Mouse (Mus musculus) heart, adult 2 months (tissue): ENCODE data around the gene 9030612E09Rik. TPM values are rescaled to one million over a fixed set of nuclear protein-coding genes. Genes with fewer than 3 reads are reported as not detected.
A peak's percentile ranks its signal among the peaks of the same experiment; 100 is the strongest.

Source experiments
- DNase-seq, 2 experiments: peaks; one replicate each; pipeline ENCODE4 v3.0.0; 2021
- H3K27ac ChIP-seq: fragments of 200-600 bp; 2 replicates; pipeline ENCODE4 v1.8.1; 2022
- H3K27me3 ChIP-seq: fragments of 200-500 bp; 2 replicates; pipeline ENCODE4 v1.6.1; 2012; ENCODE audit warnings: mild to moderate bottlenecking, low read length, inconsistent platforms, mixed read lengths; ENCODE audit not compliant: control insufficient read depth, insufficient read depth
- H3K36me3 ChIP-seq: fragments of 200-500 bp; 2 replicates; pipeline ENCODE4 v1.6.1; 2012; ENCODE audit warnings: low read length, inconsistent platforms; ENCODE audit not compliant: control insufficient read depth, insufficient read depth
- H3K4me1 ChIP-seq: fragments of 200-500 bp; 2 replicates; pipeline ENCODE4 v1.6.1; 2011; ENCODE audit warnings: low read length; ENCODE audit not compliant: control insufficient read depth, insufficient read depth
- H3K4me3 ChIP-seq: fragments of 200-600 bp; 2 replicates; pipeline ENCODE4 v1.8.1; 2022
- H3K79me2 ChIP-seq: fragments of 200-500 bp; replicated peaks from 2 replicates; pipeline ENCODE4 v1.6.1; 2012; ENCODE audit warnings: mild to moderate bottlenecking, inconsistent platforms, low read length, moderate library complexity, mixed read lengths; ENCODE audit not compliant: control insufficient read depth, insufficient read depth
- H3K9ac ChIP-seq: fragments of 200-500 bp; 2 replicates; pipeline ENCODE4 v1.6.1; 2012; ENCODE audit warnings: low read depth, mild to moderate bottlenecking, control low read depth, inconsistent platforms, low read length, mixed read lengths
- CTCF ChIP-seq: fragments of 200-600 bp; IDR thresholded peaks from 2 replicates; pipeline ENCODE4 v1.8.1; 2022; ENCODE audit warnings: antibody characterized with exemption, mild to moderate bottlenecking, moderate library complexity
- EP300 ChIP-seq: fragments of 200-500 bp; IDR thresholded peaks from 2 replicates; pipeline ENCODE4 v1.6.1; 2011; ENCODE audit warnings: low read depth, low read length, control low read depth; ENCODE audit not compliant: insufficient read depth
- POLR2A ChIP-seq: fragments of 200-500 bp; IDR thresholded peaks from 2 replicates; pipeline ENCODE4 v1.6.1; 2011; ENCODE audit warnings: mild to moderate bottlenecking, low read depth, low read length, control low read depth; ENCODE audit not compliant: insufficient read depth
- WGBS: fragments of 180-500 bp; shearing (Covaris S2); methylation state at CpG from one replicate; pipeline ENCODE4 v1.1.7; 2018; 5-methylcytosine and 5-hydroxymethylcytosine counted together
- intact Hi-C: fragments of 180-260 bp; cut with DNase I; formaldehyde crosslinking; loops from one replicate; pipeline ENCODE4 v1.15.1; 2025
- polyA plus RNA-seq: library from polyadenylated mRNA; depleted of rRNA; stranded (reverse); fragments of >200 nt; gene quantifications from 2 replicates; pipeline ENCODE4 v1.2.3, GENCODE M21; 2012; rRNA removed
- total RNA-seq, 2 experiments: library from RNA; stranded (reverse); gene quantifications; 2 replicates each; pipeline ENCODE4 v1.2.3; 2021

Gene 9030612E09Rik
- total and polyA plus RNA-seq, 3 experiments = 2.2 to 3.5 (median 2.5) TPM

- Histone ChIP-seq H3K4me1 (peaks cover 3% of the 10 kb centered on the region), H3K9ac (no peak overlapping the region), H3K79me2 (no peaks in the 10 kb centered on the region), H3K4me3 (no peak overlapping the region), H3K27ac (no peak overlapping the region), H3K27me3 (no peaks in the 10 kb centered on the region), H3K36me3 (no peaks in the 10 kb centered on the region)
- DNase-seq = no peak
- 87% methylated on average over 13 of the region's 13 CpGs for WGBS
- intact Hi-C loops = no loop called here
- TF ChIP-seq CTCF (no peak), POLR2A (no peak), EP300 (no peak)
These were observed 42.9 kb downstream of the 9030612E09Rik start for GRCm38 (mm10) chr10:43217361-43217900.

- no peak for DNase-seq
These were observed 46.0 kb downstream of the 9030612E09Rik start for GRCm38 (mm10) chr10:43220479-43220878.

GRCm38 (mm10) chr10:43220910-43221625 is 46.6 kb downstream of the 9030612E09Rik start, which contains the start of gene Pdss2:
Gene Pdss2, plus strand, starts transcription at chr10:43221486.
- intact Hi-C loops = loop anchor here (5.0 to 10.0 kb wide), 2 partner anchors 156 to 254 kb away; partner anchors contain the start of gene Bend3
- peak; percentile 99 for TF ChIP-seq POLR2A
- peak; percentile 37 for TF ChIP-seq CTCF
- peak; percentile 78 for TF ChIP-seq EP300
- Histone ChIP-seq H3K4me1 (peaks cover 3% of the 10 kb centered on the region), H3K79me2 (no peaks in the 10 kb centered on the region; the same call in 1 of the 2 replicates), H3K27ac (peak within 1 kb of the TSS; percentile 96), H3K9ac (peak within 1 kb of the TSS; percentile 93), H3K36me3 (no peaks in the 10 kb centered on the region), H3K4me3 (peak within 1 kb of the TSS; percentile 98), H3K27me3 (no peaks in the 10 kb centered on the region)
- DNase-seq = peak; percentile 94 to 96
- WGBS = under 1% methylated on average over 50 of the region's 50 CpGs

More at GRCm38 (mm10) chr10:43220479-43220878, 46.0 kb downstream of the 9030612E09Rik start:
- TF ChIP-seq EP300 (no peak), CTCF (no peak), POLR2A (no peak)
- WGBS = 6% methylated on average over 7 of the region's 7 CpGs
- Histone ChIP-seq H3K4me3 (peak overlapping the region; percentile 98), H3K27ac (peak overlapping the region; percentile 96), H3K4me1 (peaks cover 3% of the 10 kb centered on the region), H3K36me3 (no peaks in the 10 kb centered on the region), H3K27me3 (no peaks in the 10 kb centered on the region), H3K9ac (peak overlapping the region; percentile 93), H3K79me2 (no peaks in the 10 kb centered on the region; the same call in 1 of the 2 replicates)
- intact Hi-C loops = loop anchor here (5.0 to 10.0 kb wide), 2 partner anchors 157 to 254 kb away; partner anchors contain the start of gene Bend3

- Histone ChIP-seq H3K79me2 (no peaks in the 10 kb centered on the region; the same call in 1 of the 2 replicates), H3K9ac (peak overlapping the region; percentile 58), H3K27ac (peak overlapping the region; percentile 96), H3K4me3 (peak overlapping the region; percentile 98), H3K36me3 (no peaks in the 10 kb centered on the region), H3K27me3 (no peaks in the 10 kb centered on the region), H3K4me1 (peaks cover 3% of the 10 kb centered on the region)
- DNase-seq = no peak
- TF ChIP-seq EP300 (no peak), POLR2A (no peak), CTCF (no peak)
- under 1% methylated on average over 25 of the region's 25 CpGs for WGBS
- intact Hi-C loops = loop anchor here (5.0 to 10.0 kb wide), 2 partner anchors 156 to 253 kb away; partner anchors contain the start of gene Bend3
These were observed 47.2 kb downstream of the 9030612E09Rik start for GRCm38 (mm10) chr10:43221659-43222058.

GRCm38 (mm10) chr10:43223391-43223790 is 48.9 kb downstream of the 9030612E09Rik start:
- Histone ChIP-seq H3K27ac (no peak overlapping the region), H3K27me3 (no peaks in the 10 kb centered on the region), H3K9ac (no peak overlapping the region), H3K36me3 (no peaks in the 10 kb centered on the region), H3K4me1 (peaks cover 3% of the 10 kb centered on the region), H3K4me3 (no peak overlapping the region), H3K79me2 (no peaks in the 10 kb centered on the region; the same call in 1 of the 2 replicates)
- intact Hi-C loops = loop anchor here (5.0 to 10.0 kb wide), 2 partner anchors 154 to 251 kb away; partner anchors contain the start of gene Bend3
- 88% methylated on average over 2 of the region's 2 CpGs for WGBS
- TF ChIP-seq CTCF (no peak), EP300 (no peak), POLR2A (no peak)
- no peak for DNase-seq

Other genes with a start within 250 kb of the 9030612E09Rik start
- 10 to 100 TPM; 16.5 to 16.7 TPM for gene Sobp, start 174 bp upstream of the 9030612E09Rik start, total RNA-seq
- 5.1 and 5.3 TPM in 2 replicates for gene Sobp, start 174 bp upstream of the 9030612E09Rik start, polyA plus RNA-seq
- 10 to 100 TPM; 31.1 to 33.7 TPM for gene Pdss2, start 46.8 kb downstream of the 9030612E09Rik start, total RNA-seq
- gene Pdss2, start 46.8 kb downstream of the 9030612E09Rik start, polyA plus RNA-seq = 16.6 and 27.0 TPM in 2 replicates